Mouse (Mus musculus): ENCODE measurements around the gene Fkbp8.
A peak's percentile ranks its signal among the peaks of the same experiment; 100 is the strongest.

Gene Fkbp8

DNA sequence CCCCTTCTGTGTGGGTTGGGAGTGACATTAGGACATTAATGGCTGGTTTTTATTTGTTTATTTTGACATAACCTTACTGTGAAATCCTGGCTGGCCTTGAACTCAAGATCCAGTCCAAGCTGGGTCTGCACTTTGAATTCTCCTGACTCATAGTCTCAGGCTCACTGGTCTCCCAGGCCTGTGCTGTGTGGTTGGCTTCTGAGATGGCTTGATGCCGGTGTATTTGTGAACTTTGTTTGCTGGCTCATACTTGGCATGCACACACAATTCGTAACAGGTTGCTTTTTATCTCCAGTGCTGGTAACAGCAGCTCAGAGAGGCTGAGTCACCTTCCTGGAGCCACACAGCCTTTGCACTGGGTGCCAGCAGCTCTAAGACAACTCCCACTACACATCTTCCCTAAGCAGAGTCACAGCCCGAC, 2.2 kb downstream of the Fkbp8 start:
- peak; percentile 52 for DNase-seq

DNA sequence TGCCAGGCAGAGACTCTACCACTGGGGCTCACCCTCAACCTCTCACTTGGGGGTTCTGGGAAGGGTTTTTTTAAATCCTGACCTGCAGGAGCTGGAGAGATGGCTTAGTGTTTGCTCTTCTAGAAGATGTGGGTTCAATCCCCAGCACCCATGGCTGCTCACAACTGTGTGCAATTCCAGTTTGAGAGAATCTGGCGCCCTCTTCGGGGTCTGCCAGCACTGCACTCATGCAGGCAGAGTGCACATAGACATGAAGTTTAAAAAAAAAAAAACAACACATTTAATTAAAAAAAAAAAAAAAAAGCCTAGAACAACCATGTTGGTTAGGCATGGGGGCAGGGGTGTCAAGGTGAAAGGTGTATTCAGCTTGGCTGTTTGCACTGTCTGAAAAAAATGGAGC, 2.8 kb downstream of the Fkbp8 start:
- no peak for DNase-seq

DNA sequence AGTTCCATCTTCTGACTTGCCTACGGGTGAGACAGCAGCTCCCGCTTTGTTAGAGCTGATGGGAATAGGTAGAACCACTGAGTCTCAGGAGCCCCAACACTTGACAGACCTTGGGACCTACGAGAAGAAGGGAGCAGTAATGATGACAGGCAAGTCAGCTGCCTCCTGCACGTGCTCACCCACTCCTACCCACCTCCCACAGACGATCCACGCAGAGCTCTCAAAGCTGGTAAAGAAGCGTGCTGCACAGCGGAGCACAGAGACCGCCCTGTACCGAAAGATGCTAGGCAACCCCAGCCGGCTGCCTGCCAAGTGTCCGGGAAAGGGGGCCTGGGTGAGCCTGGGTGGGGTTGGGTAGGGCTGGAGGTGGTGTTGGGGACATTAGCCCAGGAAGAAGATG, 6.8 kb downstream of the Fkbp8 start:
- DNase-seq: no peak

DNA sequence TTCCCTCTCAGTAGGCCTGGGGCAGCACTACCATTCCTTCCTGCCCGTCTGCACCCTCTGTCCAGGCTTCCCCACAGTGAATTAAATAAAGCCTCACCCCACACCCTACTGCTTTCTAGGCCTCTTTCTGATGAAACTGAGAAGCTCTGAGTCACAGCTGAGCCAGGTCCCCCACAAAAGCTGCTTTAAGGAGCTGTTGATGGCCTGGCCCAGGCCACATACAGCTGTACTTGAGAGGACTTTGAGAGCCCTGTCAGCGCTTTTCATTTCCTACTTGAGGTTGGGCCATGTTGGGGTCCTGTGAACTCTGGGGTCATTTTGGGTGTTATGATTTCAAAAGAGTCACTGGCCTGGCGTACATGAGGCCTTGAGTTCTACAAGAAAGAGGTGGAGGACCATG, 7.7 kb downstream of the Fkbp8 start:
- DNase-seq: no peak

DNA sequence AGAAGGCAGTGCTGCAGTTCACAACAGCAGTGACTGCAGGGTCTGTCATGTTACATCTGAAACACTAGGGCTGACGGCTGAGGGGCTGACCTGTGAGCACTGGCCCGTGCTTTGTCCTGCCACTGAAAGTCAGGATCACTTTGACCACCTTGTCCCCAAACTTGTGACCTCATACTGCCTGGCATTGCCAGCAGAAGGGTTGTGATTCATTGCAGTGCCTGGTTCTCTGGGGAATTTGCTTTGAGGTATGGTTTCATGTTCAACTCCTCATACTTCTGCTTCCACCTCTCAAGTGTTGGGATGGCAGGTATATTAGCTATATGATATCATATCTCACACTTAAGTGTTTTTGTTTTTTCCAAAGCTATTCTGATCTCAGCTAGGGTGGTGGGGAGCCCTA, 8.2 kb downstream of the Fkbp8 start:
- no peak for DNase-seq

- DNase-seq: peak; percentile 80
These were observed 10.6 kb downstream of the Fkbp8 start for GRCm38 (mm10) chr8:70538024-70538579.

DNA sequence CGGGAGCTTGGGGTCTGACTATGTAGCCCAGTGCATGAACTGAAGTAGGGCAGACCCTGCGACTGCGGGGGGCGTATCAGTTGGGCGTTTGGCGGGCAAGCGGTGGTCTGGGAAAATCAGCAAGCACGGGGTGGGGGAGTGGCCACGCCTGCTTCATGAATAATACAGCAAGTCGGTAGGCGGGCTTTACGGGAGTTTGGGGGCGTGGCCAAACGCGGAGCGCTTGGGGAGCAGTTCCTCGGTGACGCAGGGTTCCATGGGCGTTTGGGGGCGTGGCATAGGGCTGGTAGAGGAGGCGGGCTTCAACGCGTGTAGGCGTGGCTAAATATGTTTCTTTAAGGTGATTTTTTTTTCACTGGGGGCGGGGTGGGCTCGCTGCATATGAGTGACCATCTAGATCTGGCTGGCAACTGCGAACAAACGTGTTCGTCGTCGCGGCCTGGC, 11.1 kb downstream of the Fkbp8 start:
- peak; percentile 100 for DNase-seq

DNA sequence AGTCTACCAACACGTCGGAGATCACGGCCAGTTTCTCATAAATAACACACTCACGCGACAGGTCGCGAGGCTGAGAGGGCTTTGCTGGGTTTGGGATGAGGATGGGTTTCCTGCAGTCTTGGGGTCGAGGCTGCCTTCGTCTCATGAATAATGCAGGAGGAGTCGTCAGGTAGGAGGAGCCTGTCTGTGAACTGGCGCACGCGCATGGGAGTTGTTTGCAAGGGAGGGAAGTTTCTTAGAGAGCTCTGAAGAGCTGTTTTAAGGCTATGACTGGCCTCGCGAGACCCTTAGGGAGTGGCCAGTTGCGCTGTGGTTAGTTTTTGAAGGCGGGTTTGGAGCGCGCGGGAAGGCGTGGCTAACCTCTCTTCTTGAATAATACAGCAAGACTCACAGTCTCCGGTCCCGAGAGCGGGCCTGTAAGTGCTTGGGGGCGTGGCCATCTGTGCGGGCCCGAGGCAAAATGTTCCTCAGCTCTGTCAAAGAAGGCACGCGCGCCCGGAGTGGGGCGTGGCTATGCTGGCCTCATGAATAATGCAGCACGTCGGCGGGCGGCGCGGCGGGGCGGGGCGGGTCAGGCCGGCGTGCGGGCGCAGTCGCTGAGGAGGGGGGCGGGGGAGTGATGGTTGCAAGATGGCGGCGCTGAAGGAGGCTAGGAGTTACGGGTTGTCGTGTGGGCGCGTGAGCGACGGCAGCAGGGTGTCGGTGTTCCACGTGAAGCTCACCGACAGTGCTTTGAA, 11.7 kb downstream of the Fkbp8 start, which contains the start of gene Ell:
Gene Ell, plus strand, starts transcription at position 381 of the 737 bp plus-strand sequence.
- peak; percentile 100 for DNase-seq

GRCm38 (mm10) chr8:70540013-70540506, 12.5 kb downstream of the Fkbp8 start:
- DNase-seq: no peak

GRCm38 (mm10) chr8:70540507-70541071, 13.1 kb downstream of the Fkbp8 start:
- DNase-seq: peak; percentile 62

DNA sequence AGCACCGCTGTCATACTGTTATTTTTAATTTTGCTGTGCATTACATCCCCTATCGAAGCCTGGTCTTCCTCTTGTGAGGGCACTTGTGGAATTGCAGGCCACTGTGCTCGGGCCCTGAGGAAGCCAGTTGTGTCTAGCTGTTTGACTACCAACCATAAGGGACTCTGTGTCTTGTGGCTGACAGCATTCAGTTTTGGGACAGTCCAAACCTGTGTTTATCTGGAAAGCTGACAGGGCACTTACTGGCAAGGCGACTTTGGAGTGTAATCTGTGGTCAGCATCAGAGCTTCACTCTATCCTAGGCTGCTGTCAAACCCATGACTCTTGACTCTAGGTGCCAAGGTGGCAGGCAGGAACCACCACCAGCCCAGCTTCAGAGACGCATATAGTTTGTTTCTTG, 13.6 kb downstream of the Fkbp8 start:
- no peak for DNase-seq

GRCm38 (mm10) chr8:70544200-70544687, 16.7 kb downstream of the Fkbp8 start:
- peak; percentile 50 for DNase-seq

DNA sequence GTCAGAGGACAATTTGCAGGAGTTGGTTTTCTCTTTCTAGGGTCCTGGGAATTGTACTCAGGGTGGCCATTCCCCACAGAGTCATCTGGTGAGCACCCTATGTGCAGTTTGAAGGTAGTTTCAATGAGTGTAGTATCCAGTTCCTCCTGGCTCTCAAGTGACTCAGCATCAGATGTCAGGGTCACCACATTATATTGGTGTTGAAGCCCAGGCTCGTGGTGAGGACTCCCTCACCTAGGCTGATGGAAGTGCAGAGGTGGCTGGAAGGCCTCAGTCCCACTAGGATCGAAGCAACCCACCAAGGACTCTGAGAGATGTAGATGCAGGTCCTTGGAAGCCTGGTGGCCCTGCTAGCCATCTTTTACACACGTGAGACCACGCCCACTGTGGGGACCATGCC, 18.9 kb downstream of the Fkbp8 start:
- DNase-seq: no peak

- no peak for DNase-seq
These were observed 20.2 kb downstream of the Fkbp8 start for GRCm38 (mm10) chr8:70547762-70548161.

GRCm38 (mm10) chr8:70549412-70550184, 22.1 kb downstream of the Fkbp8 start:
- no peak for DNase-seq

GRCm38 (mm10) chr8:70551558-70552161, 24.1 kb downstream of the Fkbp8 start:
- DNase-seq: no peak

DNA sequence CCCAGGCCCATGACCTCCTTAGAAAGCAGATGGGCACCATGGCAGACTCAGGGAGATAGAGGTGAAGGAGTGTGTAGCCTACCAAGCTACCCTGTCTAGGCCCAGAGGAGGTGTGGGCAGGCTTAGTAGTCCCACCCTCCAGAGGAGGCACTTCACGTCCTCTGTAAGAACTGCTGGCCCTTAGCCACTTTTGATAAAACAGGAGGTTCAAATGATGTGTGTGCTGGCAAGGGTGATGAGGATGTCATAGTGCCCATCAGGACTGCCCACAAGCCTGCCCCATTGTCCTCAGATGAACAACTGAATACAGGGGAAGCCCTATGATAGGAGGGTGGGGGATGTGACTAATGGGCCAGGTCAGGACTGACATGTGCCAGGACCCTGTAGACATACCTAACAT, 25.3 kb downstream of the Fkbp8 start:
- DNase-seq: no peak

- DNase-seq: peak; percentile 68
These were observed 26.2 kb downstream of the Fkbp8 start for GRCm38 (mm10) chr8:70553740-70554139.

DNA sequence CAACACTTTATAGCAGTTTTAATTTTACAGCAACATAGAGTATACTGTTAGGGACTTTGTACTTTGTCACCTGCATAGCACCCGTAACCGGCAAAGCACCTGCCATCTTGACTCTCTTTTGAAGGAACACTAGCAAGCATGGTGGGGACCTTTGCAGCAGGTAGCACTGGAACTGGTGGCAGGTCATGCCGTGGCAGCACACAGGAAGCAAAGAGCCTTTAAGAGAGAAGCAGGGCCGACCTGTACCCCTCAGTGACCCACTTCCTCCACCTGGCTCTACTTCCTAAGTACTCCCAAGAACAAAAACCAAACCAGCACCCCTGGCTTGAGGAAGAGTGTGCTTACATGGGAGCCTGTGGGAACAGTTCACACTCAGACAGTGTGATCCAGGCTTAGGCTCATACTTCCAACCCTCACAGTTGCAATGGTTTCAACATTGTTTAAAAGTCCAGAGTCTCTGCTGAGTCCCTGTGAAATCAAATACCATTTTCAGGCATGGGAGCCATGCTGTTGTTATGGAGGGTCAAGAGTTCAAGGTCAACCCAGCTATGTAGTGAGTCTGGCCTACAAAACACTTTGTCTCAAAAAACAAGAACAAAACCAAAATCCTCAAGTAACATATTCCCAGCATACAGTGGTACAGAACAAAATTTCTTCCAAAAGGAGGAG, 27.7 kb downstream of the Fkbp8 start:
- DNase-seq: no peak

DNA sequence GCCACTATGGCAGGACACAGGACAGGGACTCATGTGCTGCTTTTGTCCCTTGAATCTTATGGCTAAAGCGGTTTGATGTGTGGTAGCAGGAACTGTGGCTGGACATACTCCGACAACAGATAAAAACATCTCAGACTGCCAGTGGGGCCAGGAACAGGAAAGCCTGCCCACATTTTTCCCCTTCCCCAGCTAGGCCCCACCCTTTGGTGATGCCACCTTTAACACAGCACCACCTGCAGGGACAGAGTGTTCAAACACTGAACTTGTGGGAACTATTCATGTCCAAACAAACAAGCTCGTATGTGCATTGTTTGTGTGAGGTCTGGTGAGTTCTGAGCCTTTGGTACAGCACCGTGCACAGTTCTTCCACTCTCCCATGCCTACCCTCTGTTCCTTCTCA, 30.8 kb downstream of the Fkbp8 start:
- no peak for DNase-seq

DNA sequence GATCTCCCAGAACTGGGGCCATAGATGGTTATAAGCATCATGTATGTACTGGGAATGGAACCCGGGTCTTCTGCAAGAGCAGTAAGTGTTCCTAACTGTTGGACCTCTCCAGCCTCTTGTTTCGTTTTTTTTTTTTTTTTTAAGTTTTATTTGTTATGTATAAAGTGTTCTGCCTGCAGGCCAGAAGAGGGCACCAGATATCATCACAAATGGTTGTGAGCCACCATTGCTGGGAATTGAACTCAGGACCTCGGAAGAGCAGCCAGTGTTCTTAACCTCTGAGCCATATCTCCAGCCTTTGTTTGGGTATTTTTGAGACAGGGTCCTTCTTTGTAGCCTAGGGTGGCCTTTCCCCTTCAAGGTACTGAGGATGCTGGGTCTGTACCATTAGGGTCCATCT, 31.5 kb downstream of the Fkbp8 start:
- DNase-seq: no peak

DNA sequence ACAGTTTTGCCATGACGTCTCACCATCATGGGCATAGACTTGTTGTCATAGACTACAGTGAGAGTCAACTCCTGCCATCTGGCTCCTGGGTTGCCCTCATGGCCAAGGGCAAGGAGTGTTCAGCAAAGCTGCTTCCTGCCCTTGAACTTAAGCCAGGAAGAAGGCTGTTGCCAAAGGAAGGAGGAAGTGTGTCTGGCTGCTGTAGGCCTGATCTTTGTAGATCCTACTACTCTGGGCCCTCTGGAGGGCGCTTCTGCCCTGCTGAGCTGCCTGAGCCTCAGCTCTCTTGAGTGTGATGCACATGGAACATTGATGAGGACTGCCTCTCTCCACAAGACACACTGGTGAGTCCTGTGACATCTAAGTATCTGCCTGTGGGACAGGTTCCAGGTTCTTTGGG, 32.6 kb downstream of the Fkbp8 start:
- DNase-seq: peak; percentile 73
